Mouse (Mus musculus): ENCODE data around the gene Dennd2a. TPM values are rescaled to one million over a fixed set of nuclear protein-coding genes. Genes with fewer than 3 reads are reported as not detected.

Dennd2a gene
- polyA plus RNA-seq, 1 experiment: 8.4 TPM

GRCm38 (mm10) chr6:39604565-39604964 lies 46.9 kb upstream of the Dennd2a start:
- no peak for TF ChIP-seq TCF3 (IDR thresholded peaks at IDR 0.05; ENCODE audit: insufficient read length, low read depth)
- no peak for TF ChIP-seq SRF (IDR thresholded peaks at IDR 0.05; ENCODE audit: control insufficient read depth, insufficient read length, low read depth)
- TF ChIP-seq POLR2AphosphoS2 (IDR thresholded peaks at IDR 0.05; ENCODE audit: insufficient read length, low read depth): no peak
- TF ChIP-seq USF1 (IDR thresholded peaks at IDR 0.05; ENCODE audit: low read depth): no peak
- no peak for TF ChIP-seq E2F4 (IDR thresholded peaks at IDR 0.05; ENCODE audit: insufficient read depth)
- no peak for TF ChIP-seq POLR2A (IDR thresholded peaks at IDR 0.05; ENCODE audit: insufficient read length, low read depth)
- no peak for TF ChIP-seq MYOD1 (IDR thresholded peaks at IDR 0.05; ENCODE audit: control insufficient read depth in 1 of 3, insufficient read length in 2 of 3, low read depth in 2 of 3)
- TF ChIP-seq TCF12 (IDR thresholded peaks at IDR 0.05; ENCODE audit: insufficient read depth, poor library complexity, severe bottlenecking): no peak
- Histone ChIP-seq H3K27me3 (ENCODE audit: control insufficient read depth, insufficient read depth, insufficient read length) (no peaks in the 10 kb centered on the region), H3K36me3 (ENCODE audit: control insufficient read depth, insufficient read depth) (peaks cover 14% of the 10 kb centered on the region), H3K4me3 (no peak overlapping the region), H3ac (ENCODE audit: control insufficient read depth, insufficient read length) (no peak overlapping the region), H3K79me2 (ENCODE audit: control insufficient read depth, insufficient read depth) (no peaks in the 10 kb centered on the region), H3K4me2 (ENCODE audit: low read depth) (no peak overlapping the region)

- no peak overlapping the region for H3K4me3 ChIP-seq
- no peak overlapping the region for H3K4me2 ChIP-seq (ENCODE audit: low read depth)
- TF ChIP-seq REST (IDR thresholded peaks at IDR 0.05; ENCODE audit: insufficient read depth, insufficient read length) (no peak), MYOG (IDR thresholded peaks at IDR 0.05; ENCODE audit: control insufficient read depth in 1 of 3, insufficient read depth in 1 of 3, insufficient read length in 2 of 3, low read depth in 2 of 3) (no peak), USF1 (IDR thresholded peaks at IDR 0.05; ENCODE audit: low read depth) (no peak), MAX (IDR thresholded peaks at IDR 0.05; ENCODE audit: low read depth) (no peak), MYOD1 (IDR thresholded peaks at IDR 0.05; ENCODE audit: control insufficient read depth in 1 of 3, insufficient read length in 2 of 3, low read depth in 2 of 3) (no peak), POLR2A (IDR thresholded peaks at IDR 0.05; ENCODE audit: insufficient read length, low read depth) (no peak), TCF12 (IDR thresholded peaks at IDR 0.05; ENCODE audit: insufficient read depth, poor library complexity, severe bottlenecking) (no peak), SRF (IDR thresholded peaks at IDR 0.05; ENCODE audit: control insufficient read depth, insufficient read length, low read depth) (no peak), TCF3 (IDR thresholded peaks at IDR 0.05; ENCODE audit: insufficient read length, low read depth) (no peak), CEBPB (IDR thresholded peaks at IDR 0.05; ENCODE audit: insufficient read depth, poor library complexity, severe bottlenecking) (no peak), E2F4 (IDR thresholded peaks at IDR 0.05; ENCODE audit: insufficient read depth) (no peak), POLR2AphosphoS2 (IDR thresholded peaks at IDR 0.05; ENCODE audit: insufficient read length, low read depth) (no peak)
- H3K27me3 ChIP-seq (ENCODE audit: control insufficient read depth, insufficient read depth, insufficient read length): no peaks in the 10 kb centered on the region
- peaks cover 25% of the 10 kb centered on the region for H3K36me3 ChIP-seq (ENCODE audit: control insufficient read depth, insufficient read depth)
- no peak overlapping the region for H3ac ChIP-seq (ENCODE audit: control insufficient read depth, insufficient read length)
- no peaks in the 10 kb centered on the region for H3K79me2 ChIP-seq (ENCODE audit: control insufficient read depth, insufficient read depth)
These were observed 44.2 kb upstream of the Dennd2a start for GRCm38 (mm10) chr6:39601828-39602227.

- no peak overlapping the region for H3K4me3 ChIP-seq
- no peak overlapping the region for H3K4me2 ChIP-seq (ENCODE audit: low read depth)
- H3K79me2 ChIP-seq (ENCODE audit: control insufficient read depth, insufficient read depth): no peaks in the 10 kb centered on the region
- TF ChIP-seq CEBPB (IDR thresholded peaks at IDR 0.05; ENCODE audit: insufficient read depth, poor library complexity, severe bottlenecking) (no peak), SRF (IDR thresholded peaks at IDR 0.05; ENCODE audit: control insufficient read depth, insufficient read length, low read depth) (no peak), E2F4 (IDR thresholded peaks at IDR 0.05; ENCODE audit: insufficient read depth) (no peak), MAX (IDR thresholded peaks at IDR 0.05; ENCODE audit: low read depth) (no peak), MYOD1 (IDR thresholded peaks at IDR 0.05; ENCODE audit: control insufficient read depth in 1 of 3, insufficient read length in 2 of 3, low read depth in 2 of 3) (no peak), POLR2AphosphoS2 (IDR thresholded peaks at IDR 0.05; ENCODE audit: insufficient read length, low read depth) (no peak), REST (IDR thresholded peaks at IDR 0.05; ENCODE audit: insufficient read depth, insufficient read length) (no peak)
- H3K27me3 ChIP-seq (ENCODE audit: control insufficient read depth, insufficient read depth, insufficient read length): no peaks in the 10 kb centered on the region
- H3K36me3 ChIP-seq (ENCODE audit: control insufficient read depth, insufficient read depth): peaks cover 29% of the 10 kb centered on the region
- H3ac ChIP-seq (ENCODE audit: control insufficient read depth, insufficient read length): no peak overlapping the region
These were observed 43.2 kb upstream of the Dennd2a start for GRCm38 (mm10) chr6:39600851-39601250.

- Histone ChIP-seq H3ac (ENCODE audit: control insufficient read depth, insufficient read length) (peak within 1 kb of the TSS; percentile 77), H3K27me3 (ENCODE audit: control insufficient read depth, insufficient read depth, insufficient read length) (no peaks in the 10 kb centered on the region), H3K4me2 (ENCODE audit: low read depth) (peak within 1 kb of the TSS; percentile 79), H3K4me3 (peak within 1 kb of the TSS; percentile 54), H3K79me2 (ENCODE audit: control insufficient read depth, insufficient read depth) (peaks cover 18% of the 10 kb centered on the region), H3K36me3 (ENCODE audit: control insufficient read depth, insufficient read depth) (peaks cover 8% of the 10 kb centered on the region)
- TF ChIP-seq MYOD1 (IDR thresholded peaks at IDR 0.05; ENCODE audit: control insufficient read depth in 1 of 3, insufficient read length in 2 of 3, low read depth in 2 of 3): peak in 1 of 3 experiments; percentile 25
- no peak for TF ChIP-seq CEBPB (IDR thresholded peaks at IDR 0.05; ENCODE audit: insufficient read depth, poor library complexity, severe bottlenecking)
- TF ChIP-seq MYOG (IDR thresholded peaks at IDR 0.05; ENCODE audit: control insufficient read depth in 1 of 3, insufficient read depth in 1 of 3, insufficient read length in 2 of 3, low read depth in 2 of 3): peak in 1 of 3 experiments; percentile 23
- TF ChIP-seq REST (IDR thresholded peaks at IDR 0.05; ENCODE audit: insufficient read depth, insufficient read length): no peak
- TF ChIP-seq USF1 (IDR thresholded peaks at IDR 0.05; ENCODE audit: low read depth): no peak
- TF ChIP-seq POLR2AphosphoS2 (IDR thresholded peaks at IDR 0.05; ENCODE audit: insufficient read length, low read depth): peak; percentile 98
- TF ChIP-seq TCF3 (IDR thresholded peaks at IDR 0.05; ENCODE audit: insufficient read length, low read depth): no peak
- TF ChIP-seq MAX (IDR thresholded peaks at IDR 0.05; ENCODE audit: low read depth): no peak
- no peak for TF ChIP-seq TCF12 (IDR thresholded peaks at IDR 0.05; ENCODE audit: insufficient read depth, poor library complexity, severe bottlenecking)
- peak; percentile 76 for TF ChIP-seq SRF (IDR thresholded peaks at IDR 0.05; ENCODE audit: control insufficient read depth, insufficient read length, low read depth)
- TF ChIP-seq POLR2A (IDR thresholded peaks at IDR 0.05; ENCODE audit: insufficient read length, low read depth): peak; percentile 70
- no peak for TF ChIP-seq E2F4 (IDR thresholded peaks at IDR 0.05; ENCODE audit: insufficient read depth)
These were observed 34.9 kb upstream of the Dennd2a start, which contains the start of gene Ndufb2 for GRCm38 (mm10) chr6:39592401-39593214. Gene Ndufb2 (plus strand): TSS chr6:39592574.
